Mouse (Mus musculus) forebrain, embryonic 12.5 days (tissue): ENCODE measurements at regions not wholly inside any gene's neighbourhood (a gene's known extent, or its start where the extent isn't known, plus 50 kb on each side); places are given as distances from the start of the nearest gene placed in this dataset.

Source experiments
- ATAC-seq: fragments of 200-750 bp; cut with Nextera tagmentation; 2 replicates; pipeline ENCODE4 v1.8.0; 2017; ENCODE audit warnings: moderate TSS enrichment; ENCODE audit not compliant: low FRiP score
- H3K27ac ChIP-seq: fragments of 300-500 bp; sonication (generic); 2 replicates; pipeline ENCODE4 v1.5.1; 2016; ENCODE audit warnings: mild to moderate bottlenecking
- H3K27me3 ChIP-seq: fragments of 300-500 bp; sonication (generic); 2 replicates; pipeline ENCODE4 v1.6.1; 2016; ENCODE audit warnings: mild to moderate bottlenecking
- H3K36me3 ChIP-seq: fragments of 300-500 bp; sonication (generic); replicated peaks from 2 replicates; pipeline ENCODE4 v1.6.1; 2016; ENCODE audit warnings: mild to moderate bottlenecking
- H3K4me1 ChIP-seq: fragments of 300-500 bp; sonication (generic); 2 replicates; pipeline ENCODE4 v1.6.1; 2016
- H3K4me2 ChIP-seq: fragments of 300-500 bp; sonication (generic); 2 replicates; pipeline ENCODE4 v1.6.1; 2016; ENCODE audit warnings: mild to moderate bottlenecking, moderate library complexity
- H3K4me3 ChIP-seq: fragments of 300-500 bp; sonication (generic); replicated peaks from 2 replicates; pipeline ENCODE4 v1.5.1; 2016; ENCODE audit warnings: mild to moderate bottlenecking
- H3K9ac ChIP-seq: fragments of 300-500 bp; sonication (generic); 2 replicates; pipeline ENCODE4 v1.6.1; 2016; ENCODE audit warnings: mild to moderate bottlenecking
- H3K9me3 ChIP-seq: fragments of 300-500 bp; sonication (generic); 2 replicates; pipeline ENCODE4 v1.6.1; 2016
- WGBS: fragments of 180-500 bp; shearing (Covaris S2); methylation state at CpG from one replicate; pipeline ENCODE4 v1.1.7; 2016; 5-methylcytosine and 5-hydroxymethylcytosine counted together

- Histone ChIP-seq H3K27me3 (no peaks in the 10 kb centered on the region), H3K4me2 (no peak overlapping the region), H3K9ac (no peak overlapping the region), H3K27ac (no peak overlapping the region), H3K36me3 (no peaks in the 10 kb centered on the region), H3K9me3 (no peaks in the 10 kb centered on the region), H3K4me1 (no peaks in the 10 kb centered on the region), H3K4me3 (no peak overlapping the region)
- ATAC-seq = no peak
- WGBS = 63% methylated on average over 9 of the region's 9 CpGs
Measured at GRCm38 (mm10) chr8:8809835-8810439, 119.6 kb upstream of the Arglu1 start.

GRCm38 (mm10) chr8:8809349-8809748, 119.0 kb upstream of the Arglu1 start:
- 91% methylated on average over 8 of the region's 8 CpGs for WGBS
- H3K4me3 ChIP-seq = no peak overlapping the region
- no peak overlapping the region for H3K9ac ChIP-seq
- no peak overlapping the region for H3K27ac ChIP-seq
- H3K4me2 ChIP-seq = no peak overlapping the region
- ATAC-seq = no peak
- no peaks in the 10 kb centered on the region for H3K4me1 ChIP-seq
- no peaks in the 10 kb centered on the region for H3K27me3 ChIP-seq
- H3K36me3 ChIP-seq = no peaks in the 10 kb centered on the region
- no peaks in the 10 kb centered on the region for H3K9me3 ChIP-seq

- Histone ChIP-seq H3K9me3 (no peaks in the 10 kb centered on the region), H3K4me2 (no peak overlapping the region), H3K4me1 (peaks cover 8% of the 10 kb centered on the region), H3K36me3 (no peaks in the 10 kb centered on the region), H3K27ac (no peak overlapping the region), H3K4me3 (no peak overlapping the region), H3K9ac (no peak overlapping the region), H3K27me3 (no peaks in the 10 kb centered on the region)
- 76% methylated on average over 6 of the region's 6 CpGs for WGBS
- ATAC-seq = peak; percentile 41; the same call in 1 of the 2 replicates
Measured at GRCm38 (mm10) chr8:8802761-8803340, 112.5 kb upstream of the Arglu1 start.

- no peaks in the 10 kb centered on the region for H3K27me3 ChIP-seq
- peaks cover 10% of the 10 kb centered on the region for H3K4me1 ChIP-seq
- no peak overlapping the region for H3K9ac ChIP-seq
- H3K27ac ChIP-seq = no peak overlapping the region
- no peaks in the 10 kb centered on the region for H3K9me3 ChIP-seq
- H3K4me3 ChIP-seq = no peak overlapping the region
- no peak overlapping the region for H3K4me2 ChIP-seq
- 42% methylated on average over 5 of the region's 5 CpGs for WGBS
- peak; percentile 20; the same call in 1 of the 2 replicates for ATAC-seq
- no peaks in the 10 kb centered on the region for H3K36me3 ChIP-seq
Measured at GRCm38 (mm10) chr8:8802317-8802716, 112.0 kb upstream of the Arglu1 start.

- Histone ChIP-seq H3K36me3 (no peaks in the 10 kb centered on the region), H3K9ac (no peak overlapping the region), H3K27me3 (no peaks in the 10 kb centered on the region), H3K4me2 (no peak overlapping the region), H3K27ac (no peak overlapping the region), H3K4me1 (peaks cover 11% of the 10 kb centered on the region), H3K4me3 (no peak overlapping the region), H3K9me3 (no peaks in the 10 kb centered on the region)
- ATAC-seq = no peak
- WGBS = 77% methylated on average over 5 of the region's 5 CpGs
Measured at GRCm38 (mm10) chr8:8801578-8801977, 111.3 kb upstream of the Arglu1 start.

- Histone ChIP-seq H3K9ac (no peak overlapping the region), H3K4me3 (no peak overlapping the region), H3K4me1 (peaks cover 11% of the 10 kb centered on the region), H3K9me3 (no peaks in the 10 kb centered on the region), H3K4me2 (no peak overlapping the region), H3K27ac (no peak overlapping the region), H3K27me3 (0 out of 2 replicates have a peak, but pooled peaks cover 3% of the 10 kb centered on the region), H3K36me3 (no peaks in the 10 kb centered on the region)
- no peak for ATAC-seq
- 62% methylated on average over 3 of the region's 3 CpGs for WGBS
Measured at GRCm38 (mm10) chr8:8797521-8797920, 107.2 kb upstream of the Arglu1 start.

GRCm38 (mm10) chr8:8796951-8797350, 106.6 kb upstream of the Arglu1 start:
- no peaks in the 10 kb centered on the region for H3K9me3 ChIP-seq
- 40% methylated on average over 9 of the region's 9 CpGs for WGBS
- H3K4me1 ChIP-seq = 0 out of 2 replicates have a peak, but pooled peaks cover 7% of the 10 kb centered on the region
- H3K4me3 ChIP-seq = no peak overlapping the region
- no peak overlapping the region for H3K9ac ChIP-seq
- no peak overlapping the region for H3K27ac ChIP-seq
- H3K36me3 ChIP-seq = no peaks in the 10 kb centered on the region
- no peak for ATAC-seq
- H3K27me3 ChIP-seq = 0 out of 2 replicates have a peak, but pooled peaks cover 3% of the 10 kb centered on the region
- no peak overlapping the region for H3K4me2 ChIP-seq

- Histone ChIP-seq H3K4me3 (no peak overlapping the region), H3K27ac (no peak overlapping the region), H3K4me1 (0 out of 2 replicates have a peak, but pooled peaks cover 3% of the 10 kb centered on the region), H3K9ac (no peak overlapping the region), H3K4me2 (no peak overlapping the region), H3K27me3 (0 out of 2 replicates have a peak, but pooled peaks cover 3% of the 10 kb centered on the region), H3K36me3 (no peaks in the 10 kb centered on the region), H3K9me3 (no peaks in the 10 kb centered on the region)
- no peak for ATAC-seq
- WGBS = 87% methylated on average over 6 of the region's 6 CpGs
Measured at GRCm38 (mm10) chr8:8794711-8795110, 104.4 kb upstream of the Arglu1 start.

GRCm38 (mm10) chr8:8779931-8780330, 89.6 kb upstream of the Arglu1 start:
- peaks cover 6% of the 10 kb centered on the region; the same call in 1 of the 2 replicates for H3K27me3 ChIP-seq
- peak; percentile 30; the same call in 1 of the 2 replicates for ATAC-seq
- no peaks in the 10 kb centered on the region for H3K9me3 ChIP-seq
- H3K4me3 ChIP-seq = no peak overlapping the region
- H3K4me2 ChIP-seq = no peak overlapping the region
- H3K27ac ChIP-seq = no peak overlapping the region
- no peak overlapping the region for H3K9ac ChIP-seq
- H3K4me1 ChIP-seq = peaks cover 4% of the 10 kb centered on the region
- WGBS = 62% methylated on average over 15 of the region's 15 CpGs
- no peaks in the 10 kb centered on the region for H3K36me3 ChIP-seq

- no peak overlapping the region for H3K27ac ChIP-seq
- no peak overlapping the region for H3K4me3 ChIP-seq
- 16% methylated on average over 5 of the region's 5 CpGs for WGBS
- no peaks in the 10 kb centered on the region for H3K9me3 ChIP-seq
- no peak overlapping the region for H3K4me2 ChIP-seq
- H3K4me1 ChIP-seq = no peaks in the 10 kb centered on the region
- H3K9ac ChIP-seq = no peak overlapping the region
- H3K27me3 ChIP-seq = 0 out of 2 replicates have a peak, but pooled peaks cover 6% of the 10 kb centered on the region
- ATAC-seq = no peak
- H3K36me3 ChIP-seq = no peaks in the 10 kb centered on the region
Measured at GRCm38 (mm10) chr8:8774496-8775015, 84.2 kb upstream of the Arglu1 start.

GRCm38 (mm10) chr8:8772424-8772823, 82.1 kb upstream of the Arglu1 start:
- no peak overlapping the region for H3K4me2 ChIP-seq
- no peaks in the 10 kb centered on the region for H3K36me3 ChIP-seq
- no peak for ATAC-seq
- WGBS = 90% methylated on average over 5 of the region's 5 CpGs
- H3K4me1 ChIP-seq = no peaks in the 10 kb centered on the region
- no peak overlapping the region for H3K27ac ChIP-seq
- 0 out of 2 replicates have a peak, but pooled peaks cover 6% of the 10 kb centered on the region for H3K27me3 ChIP-seq
- H3K9ac ChIP-seq = no peak overlapping the region
- H3K9me3 ChIP-seq = no peaks in the 10 kb centered on the region
- H3K4me3 ChIP-seq = no peak overlapping the region

- no peak overlapping the region for H3K27ac ChIP-seq
- no peaks in the 10 kb centered on the region for H3K4me1 ChIP-seq
- no peak overlapping the region for H3K4me3 ChIP-seq
- no peak for ATAC-seq
- H3K27me3 ChIP-seq = no peaks in the 10 kb centered on the region; the same call in 1 of the 2 replicates
- no peak overlapping the region for H3K4me2 ChIP-seq
- WGBS = 80% methylated on average over 8 of the region's 8 CpGs
- H3K9ac ChIP-seq = no peak overlapping the region
- H3K36me3 ChIP-seq = no peaks in the 10 kb centered on the region
- H3K9me3 ChIP-seq = no peaks in the 10 kb centered on the region
Measured at GRCm38 (mm10) chr8:8770397-8770796, 80.1 kb upstream of the Arglu1 start.

- no peak overlapping the region for H3K9ac ChIP-seq
- ATAC-seq = no peak
- H3K27ac ChIP-seq = no peak overlapping the region
- no peaks in the 10 kb centered on the region for H3K36me3 ChIP-seq
- H3K4me2 ChIP-seq = no peak overlapping the region
- WGBS = 79% methylated on average over 12 of the region's 12 CpGs
- no peaks in the 10 kb centered on the region for H3K9me3 ChIP-seq
- no peaks in the 10 kb centered on the region; the same call in 1 of the 2 replicates for H3K27me3 ChIP-seq
- no peaks in the 10 kb centered on the region for H3K4me1 ChIP-seq
- no peak overlapping the region for H3K4me3 ChIP-seq
Measured at GRCm38 (mm10) chr8:8762354-8762753, 72.0 kb upstream of the Arglu1 start.
